Mouse (Mus musculus) ES-E14 (cell line): ENCODE data around the gene Mlec.

ENCODE experiments used
- CHD2 ChIP-seq: IDR thresholded peaks from 2 replicates; pipeline ENCODE4 v1.6.1; 2014; ENCODE audit warnings: mild to moderate bottlenecking, low read depth, low read length, inconsistent platforms
- HCFC1 ChIP-seq: IDR thresholded peaks from 2 replicates; pipeline ENCODE4 v1.6.1; 2012; ENCODE audit warnings: low read length, inconsistent platforms, borderline replicate concordance; ENCODE audit not compliant: insufficient read depth
- MAFK ChIP-seq: IDR thresholded peaks from 2 replicates; pipeline ENCODE4 v1.6.1; 2014; ENCODE audit warnings: mild to moderate bottlenecking, low read depth, low read length, inconsistent platforms; ENCODE audit not compliant: insufficient read depth
- ZC3H11A ChIP-seq: IDR thresholded peaks from 2 replicates; pipeline ENCODE4 v1.6.1; 2012; ENCODE audit warnings: low read depth, mild to moderate bottlenecking, inconsistent platforms, low read length, borderline replicate concordance
- ZNF384 ChIP-seq: IDR thresholded peaks from 2 replicates; pipeline ENCODE4 v1.6.1; 2012; ENCODE audit warnings: low read depth, low read length, inconsistent platforms

DNA sequence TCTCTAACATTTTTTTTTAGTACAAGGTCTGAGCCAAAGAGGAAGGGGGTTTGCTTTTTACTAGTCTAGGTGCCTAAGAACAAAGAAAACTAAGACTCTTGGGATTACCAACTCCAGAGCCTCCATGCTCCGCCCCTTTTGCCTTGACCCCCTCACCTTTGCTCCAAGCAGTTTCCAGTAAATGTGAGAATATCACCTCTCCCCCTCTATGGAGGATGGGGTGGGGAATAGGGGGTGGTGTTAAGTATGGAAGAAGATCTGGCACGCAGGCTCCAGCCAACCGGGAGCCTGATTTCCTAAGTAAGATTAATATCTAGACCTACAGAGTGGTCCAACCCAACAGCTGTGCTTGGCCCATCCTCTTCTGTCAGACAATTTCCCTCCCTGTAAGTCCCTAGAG lies 17.3 kb downstream of the Mlec start:
- no peak for TF ChIP-seq HCFC1
- TF ChIP-seq CHD2: no peak
- TF ChIP-seq ZNF384: no peak
- no peak for TF ChIP-seq MAFK
- TF ChIP-seq ZC3H11A: no peak
